Mouse (Mus musculus) kidney, embryonic 16.5 days (tissue): Measurements from ENCODE around the gene Flywch1. TPM values are rescaled to one million over a fixed set of nuclear protein-coding genes. Genes with fewer than 3 reads are reported as not detected.

ENCODE experiments used
- ATAC-seq: fragments of 200-750 bp; cut with Nextera tagmentation; 2 replicates; pipeline ENCODE4 v1.8.0; 2017; ENCODE audit warnings: moderate TSS enrichment; ENCODE audit not compliant: low FRiP score, low TSS enrichment
- H3K27ac ChIP-seq: fragments of 300-500 bp; sonication (generic); 2 replicates; pipeline ENCODE4 v1.5.1; 2014; ENCODE audit warnings: low read length
- H3K27me3 ChIP-seq: fragments of 300-500 bp; sonication (generic); 2 replicates; pipeline ENCODE4 v1.6.1; 2014; ENCODE audit warnings: low read length, control low read depth, mixed read lengths; ENCODE audit not compliant: insufficient read depth
- H3K36me3 ChIP-seq: fragments of 300-500 bp; sonication (generic); 2 replicates; pipeline ENCODE4 v1.6.1; 2014; ENCODE audit warnings: low read length, control low read depth, mixed read lengths; ENCODE audit not compliant: insufficient read depth
- H3K4me1 ChIP-seq: fragments of 300-500 bp; sonication (generic); 2 replicates; pipeline ENCODE4 v1.6.1; 2014; ENCODE audit warnings: low read length, control low read depth, mixed read lengths; ENCODE audit not compliant: insufficient read depth
- H3K4me2 ChIP-seq: fragments of 300-500 bp; sonication (generic); replicated peaks from 2 replicates; pipeline ENCODE4 v1.6.1; 2014; ENCODE audit warnings: low read depth, low read length
- H3K4me3 ChIP-seq: fragments of 300-500 bp; sonication (generic); 2 replicates; pipeline ENCODE4 v1.5.1; 2014; ENCODE audit warnings: mild to moderate bottlenecking, low read length
- H3K9ac ChIP-seq: fragments of 300-500 bp; sonication (generic); replicated peaks from 2 replicates; pipeline ENCODE4 v1.6.1; 2014; ENCODE audit warnings: low read length
- H3K9me3 ChIP-seq: fragments of 300-500 bp; sonication (generic); 2 replicates; pipeline ENCODE4 v1.6.1; 2016; ENCODE audit warnings: low read length, control low read depth
- WGBS: fragments of 180-500 bp; shearing (Covaris S2); extraction: QIAGEN DNeasy Blood & Tissue Kit; methylation state at CpG from one replicate; pipeline ENCODE4 v1.1.7; 2014; 5-methylcytosine and 5-hydroxymethylcytosine counted together
- polyA plus RNA-seq: library from polyadenylated mRNA; unstranded; fragments of >200 nt; fragmentation: Nextera tagmentation; extraction: Ambion mirVana; gene quantifications from 2 replicates; pipeline ENCODE4 v1.2.1, GENCODE M21; 2015

Gene Flywch1
- polyA plus RNA-seq: 101 and 104 TPM in 2 replicates

DNA sequence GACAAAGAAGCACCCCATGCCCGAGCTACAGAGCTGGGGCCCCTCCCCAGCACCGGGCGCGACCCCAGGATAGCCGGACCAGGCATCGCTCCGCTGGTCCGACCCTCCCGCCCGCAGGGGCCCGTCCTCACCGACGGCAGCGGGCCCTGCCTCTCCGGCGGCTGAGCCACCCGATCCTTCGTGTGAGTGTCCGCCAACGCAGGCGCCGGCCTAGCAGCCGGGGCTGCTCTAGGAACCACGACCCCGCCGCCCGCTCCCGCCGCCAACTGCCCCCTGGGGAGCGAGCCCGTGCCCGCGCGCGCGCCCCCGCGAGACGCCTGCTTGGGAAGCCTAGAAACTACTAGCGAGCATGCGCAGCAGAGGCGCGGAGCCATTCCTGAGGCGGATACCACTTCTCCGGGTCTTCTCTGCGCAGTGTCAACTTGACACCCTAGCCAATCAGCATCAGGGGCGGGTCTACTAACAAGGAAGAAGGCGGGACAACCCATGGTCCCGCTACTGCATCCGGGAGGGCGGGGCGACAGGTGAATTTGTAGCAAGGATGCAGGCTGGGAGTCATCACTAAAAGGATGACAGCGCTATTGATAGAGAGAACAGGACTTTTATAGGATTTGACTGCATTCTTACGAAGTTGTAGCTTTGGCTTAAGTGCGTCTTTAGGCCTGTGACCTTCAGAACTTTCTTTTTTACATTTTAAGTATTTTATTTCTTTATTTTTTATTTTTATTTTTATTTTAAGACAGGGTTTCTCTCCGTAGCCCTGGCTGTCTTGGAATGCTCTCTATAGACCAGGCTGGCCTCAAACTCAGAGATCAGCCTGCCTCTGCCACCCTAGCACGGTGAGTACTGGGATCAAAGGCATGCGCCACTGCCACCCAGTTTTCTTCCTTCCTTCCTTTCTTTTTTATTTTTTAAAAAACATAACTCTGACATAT, at the start of gene Flywch1:
Gene Flywch1, minus strand, starts transcription at position 319 of the 935 bp plus-strand sequence.
- Histone ChIP-seq H3K27ac (peak within 1 kb of the TSS; percentile 90), H3K36me3 (0 out of 2 replicates have a peak, but pooled peaks cover 4% of the 10 kb centered on the region), H3K4me2 (peak within 1 kb of the TSS; percentile 87), H3K9me3 (no peaks in the 10 kb centered on the region), H3K4me3 (peak within 1 kb of the TSS; percentile 95), H3K9ac (peak within 1 kb of the TSS; percentile 96), H3K4me1 (peaks cover 14% of the 10 kb centered on the region), H3K27me3 (no peaks in the 10 kb centered on the region)
- WGBS: 3% methylated on average over 58 of the region's 58 CpGs
- ATAC-seq: peak; percentile 98

DNA sequence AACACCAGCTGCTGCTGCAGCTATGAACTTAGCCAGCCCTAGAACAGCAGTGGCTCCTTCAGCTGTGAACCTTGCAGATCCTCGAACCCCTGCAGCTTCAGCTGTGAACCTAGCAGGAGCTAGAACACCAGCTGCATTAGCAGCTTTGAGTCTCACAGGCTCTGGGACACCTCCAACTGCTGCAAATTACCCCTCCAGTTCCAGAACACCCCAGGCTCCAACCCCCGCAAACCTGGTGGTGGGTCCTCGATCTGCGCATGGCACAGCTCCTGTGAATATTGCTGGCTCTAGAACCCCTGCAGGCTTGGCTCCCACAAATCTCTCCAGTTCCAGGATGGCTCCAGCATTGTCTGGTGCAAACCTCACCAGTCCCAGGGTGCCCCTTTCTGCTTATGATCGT, 49.3 kb upstream of the Flywch1 start:
- Histone ChIP-seq H3K4me3 (no peak overlapping the region), H3K4me1 (no peaks in the 10 kb centered on the region), H3K36me3 (peaks cover 99% of the 10 kb centered on the region), H3K9me3 (peaks cover 45% of the 10 kb centered on the region), H3K27ac (no peak overlapping the region), H3K4me2 (no peak overlapping the region), H3K27me3 (no peaks in the 10 kb centered on the region), H3K9ac (no peak overlapping the region)
- ATAC-seq: no peak
- WGBS: 96% methylated on average over 5 of the region's 5 CpGs

DNA sequence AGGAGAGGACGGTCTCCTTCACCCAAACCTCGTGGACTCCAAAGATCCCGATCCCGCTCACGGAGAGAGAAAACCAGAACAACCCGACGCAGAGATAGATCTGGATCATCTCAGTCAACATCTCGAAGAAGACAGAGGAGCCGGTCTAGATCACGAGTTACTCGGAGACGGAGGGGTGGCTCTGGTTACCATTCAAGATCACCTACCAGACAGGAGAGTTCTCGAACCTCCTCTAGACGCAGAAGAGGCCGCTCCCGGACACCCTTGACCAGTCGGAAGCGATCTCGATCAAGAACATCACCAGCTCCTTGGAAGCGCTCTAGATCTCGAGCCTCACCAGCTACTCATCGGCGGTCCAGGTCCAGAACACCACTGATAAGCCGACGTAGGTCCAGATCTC, 47.8 kb upstream of the Flywch1 start:
- 98% methylated on average over 25 of the region's 25 CpGs for WGBS
- Histone ChIP-seq H3K27me3 (no peaks in the 10 kb centered on the region), H3K4me3 (no peak overlapping the region)

DNA sequence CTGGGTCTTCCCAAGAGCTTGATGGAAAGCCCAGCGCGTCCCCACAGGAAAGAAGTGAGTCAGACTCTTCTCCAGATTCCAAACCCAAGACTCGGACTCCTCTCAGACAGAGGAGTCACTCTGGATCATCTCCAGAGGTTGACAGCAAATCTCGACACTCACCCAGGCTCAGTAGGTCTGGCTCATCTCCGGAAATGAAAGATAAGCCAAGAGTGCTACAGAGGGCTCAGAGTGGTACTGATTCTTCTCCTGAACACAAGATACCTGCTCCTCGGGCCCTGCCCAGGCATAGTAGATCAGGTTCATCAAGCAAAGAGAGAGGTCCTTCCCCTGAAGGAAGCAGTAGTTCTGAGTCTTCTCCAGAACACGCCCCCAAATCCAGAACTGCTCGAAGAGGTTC, 47.2 kb upstream of the Flywch1 start:
- peaks cover 96% of the 10 kb centered on the region for H3K36me3 ChIP-seq
- no peak overlapping the region for H3K27ac ChIP-seq
- peaks cover 53% of the 10 kb centered on the region for H3K9me3 ChIP-seq
- no peak for ATAC-seq
- no peaks in the 10 kb centered on the region for H3K27me3 ChIP-seq
- H3K4me2 ChIP-seq: no peak overlapping the region
- H3K4me3 ChIP-seq: no peak overlapping the region
- over 99% methylated on average over 8 of the region's 8 CpGs for WGBS
- H3K4me1 ChIP-seq: no peaks in the 10 kb centered on the region
- no peak overlapping the region for H3K9ac ChIP-seq

More for the DNA sequence above, 47.8 kb upstream of the Flywch1 start:
- Histone ChIP-seq H3K9ac (no peak overlapping the region), H3K4me2 (no peak overlapping the region), H3K4me1 (no peaks in the 10 kb centered on the region), H3K9me3 (peaks cover 53% of the 10 kb centered on the region), H3K27ac (no peak overlapping the region), H3K36me3 (peaks cover 97% of the 10 kb centered on the region)
- no peak for ATAC-seq

DNA sequence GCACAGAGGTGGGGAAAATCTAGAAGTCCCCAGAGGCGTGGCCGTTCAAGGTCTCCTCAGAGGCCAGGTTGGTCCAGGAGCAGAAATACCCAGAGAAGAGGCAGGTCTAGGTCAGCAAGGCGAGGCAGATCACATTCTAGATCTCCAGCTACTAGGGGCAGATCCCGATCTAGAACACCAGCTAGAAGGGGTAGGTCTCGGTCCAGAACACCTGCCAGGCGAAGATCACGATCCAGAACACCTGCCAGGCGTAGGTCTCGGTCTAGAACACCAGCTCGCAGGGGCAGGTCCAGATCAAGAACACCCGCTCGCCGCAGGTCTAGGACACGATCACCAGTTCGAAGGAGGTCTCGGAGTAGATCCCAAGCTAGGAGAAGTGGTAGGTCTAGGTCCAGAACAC, 44.2 kb upstream of the Flywch1 start:
- ATAC-seq: no peak
- H3K4me3 ChIP-seq: no peak overlapping the region
- H3K4me2 ChIP-seq: no peak overlapping the region
- peaks cover 87% of the 10 kb centered on the region for H3K36me3 ChIP-seq
- H3K4me1 ChIP-seq: no peaks in the 10 kb centered on the region
- no peak overlapping the region for H3K27ac ChIP-seq
- peaks cover 53% of the 10 kb centered on the region for H3K9me3 ChIP-seq
- 98% methylated on average over 16 of the region's 16 CpGs for WGBS
- no peak overlapping the region for H3K9ac ChIP-seq
- no peaks in the 10 kb centered on the region for H3K27me3 ChIP-seq

DNA sequence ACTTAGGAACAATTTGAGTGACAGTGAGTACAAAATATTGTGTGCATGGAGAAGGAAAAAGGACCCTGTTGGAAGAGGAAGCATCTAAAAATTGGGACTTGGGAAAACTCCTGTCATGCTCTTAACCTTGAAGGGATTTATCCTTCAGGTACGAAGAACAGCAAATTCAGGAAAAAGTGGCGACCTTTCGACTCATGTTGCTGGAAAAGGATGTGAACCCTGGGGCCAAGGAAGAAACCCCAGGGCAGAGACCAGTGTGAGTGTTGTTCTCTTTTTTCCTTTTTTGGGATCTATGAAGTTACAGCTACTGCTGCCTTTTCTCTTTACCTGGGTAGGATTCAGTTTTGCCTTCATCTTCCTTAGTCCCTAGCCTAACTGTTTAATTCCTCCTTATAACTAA, 36.5 kb upstream of the Flywch1 start:
- 81% methylated on average over 3 of the region's 3 CpGs for WGBS
- Histone ChIP-seq H3K9me3 (no peaks in the 10 kb centered on the region), H3K4me2 (no peak overlapping the region), H3K9ac (no peak overlapping the region), H3K4me3 (no peak overlapping the region), H3K27ac (no peak overlapping the region), H3K4me1 (peaks cover 31% of the 10 kb centered on the region), H3K27me3 (no peaks in the 10 kb centered on the region), H3K36me3 (peaks cover 45% of the 10 kb centered on the region)
- no peak for ATAC-seq

DNA sequence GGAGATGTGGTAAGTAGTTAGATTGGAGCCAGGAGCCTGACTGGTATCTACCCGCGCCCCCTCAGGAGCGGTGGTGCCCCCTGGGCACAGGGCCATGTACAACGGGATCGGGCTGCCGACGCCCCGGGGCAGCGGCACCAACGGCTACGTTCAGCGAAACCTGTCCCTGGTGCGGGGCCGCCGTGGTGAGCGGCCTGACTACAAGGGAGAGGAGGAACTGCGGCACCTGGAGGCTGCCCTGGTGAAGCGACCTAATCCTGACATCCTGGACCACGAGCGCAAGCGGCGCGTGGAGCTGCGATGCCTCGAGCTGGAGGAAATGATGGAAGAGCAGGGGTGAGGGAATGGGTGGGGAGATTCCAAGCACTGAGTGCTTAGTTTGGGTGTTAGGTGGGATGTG, 35.5 kb upstream of the Flywch1 start:
- Histone ChIP-seq H3K4me3 (peak overlapping the region; percentile 36), H3K9me3 (no peaks in the 10 kb centered on the region), H3K27me3 (no peaks in the 10 kb centered on the region), H3K4me2 (peak overlapping the region; percentile 92), H3K9ac (peak overlapping the region; percentile 52; the same call in 1 of the 2 replicates), H3K36me3 (peaks cover 38% of the 10 kb centered on the region), H3K4me1 (peaks cover 31% of the 10 kb centered on the region), H3K27ac (peak overlapping the region; percentile 50; the same call in 1 of the 2 replicates)
- ATAC-seq: no peak
- 41% methylated on average over 25 of the region's 25 CpGs for WGBS

DNA sequence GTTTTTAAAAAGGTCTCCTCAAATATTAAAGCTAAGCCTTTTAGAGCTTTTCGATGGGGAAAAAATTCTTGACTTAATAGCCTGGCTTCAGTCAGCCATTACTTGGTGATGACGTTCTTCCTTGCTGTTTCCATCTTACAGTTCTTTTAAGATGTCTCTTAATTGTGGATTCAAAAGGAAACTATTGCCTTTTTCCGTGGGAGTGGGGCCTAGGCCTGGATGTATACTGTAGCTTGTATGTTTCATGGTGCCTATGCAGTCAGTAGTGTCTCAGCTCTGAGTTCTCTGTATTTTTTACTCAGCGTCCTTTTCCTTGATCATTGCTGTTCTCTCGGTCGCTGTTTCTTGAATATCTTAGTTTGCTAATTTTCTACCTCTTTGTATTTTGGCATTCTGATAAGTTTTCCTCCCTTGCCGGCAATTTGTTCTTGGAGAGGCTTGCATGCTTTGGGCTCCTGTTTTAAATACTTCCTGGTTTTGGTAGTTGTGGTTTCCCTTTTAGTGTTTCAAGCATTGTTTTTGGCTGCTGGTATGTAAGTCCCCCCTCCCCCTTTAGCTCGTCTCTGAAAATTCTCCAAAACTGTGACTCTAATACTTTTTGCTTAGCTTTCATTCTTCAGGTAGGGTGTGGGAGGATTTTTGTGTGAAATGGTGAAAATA, 33.2 kb upstream of the Flywch1 start:
- 0 out of 2 replicates have a peak, but pooled peaks cover 2% of the 10 kb centered on the region for H3K9me3 ChIP-seq
- H3K36me3 ChIP-seq: peaks cover 24% of the 10 kb centered on the region
- peaks cover 31% of the 10 kb centered on the region for H3K4me1 ChIP-seq
- WGBS: 1% methylated on average over 8 of the region's 8 CpGs
- ATAC-seq: no peak
- no peaks in the 10 kb centered on the region; the same call in 1 of the 2 replicates for H3K27me3 ChIP-seq
- H3K9ac ChIP-seq: peak overlapping the region; percentile 90
- H3K27ac ChIP-seq: peak overlapping the region; percentile 93
- peak overlapping the region; percentile 92 for H3K4me2 ChIP-seq
- peak overlapping the region; percentile 79 for H3K4me3 ChIP-seq

DNA sequence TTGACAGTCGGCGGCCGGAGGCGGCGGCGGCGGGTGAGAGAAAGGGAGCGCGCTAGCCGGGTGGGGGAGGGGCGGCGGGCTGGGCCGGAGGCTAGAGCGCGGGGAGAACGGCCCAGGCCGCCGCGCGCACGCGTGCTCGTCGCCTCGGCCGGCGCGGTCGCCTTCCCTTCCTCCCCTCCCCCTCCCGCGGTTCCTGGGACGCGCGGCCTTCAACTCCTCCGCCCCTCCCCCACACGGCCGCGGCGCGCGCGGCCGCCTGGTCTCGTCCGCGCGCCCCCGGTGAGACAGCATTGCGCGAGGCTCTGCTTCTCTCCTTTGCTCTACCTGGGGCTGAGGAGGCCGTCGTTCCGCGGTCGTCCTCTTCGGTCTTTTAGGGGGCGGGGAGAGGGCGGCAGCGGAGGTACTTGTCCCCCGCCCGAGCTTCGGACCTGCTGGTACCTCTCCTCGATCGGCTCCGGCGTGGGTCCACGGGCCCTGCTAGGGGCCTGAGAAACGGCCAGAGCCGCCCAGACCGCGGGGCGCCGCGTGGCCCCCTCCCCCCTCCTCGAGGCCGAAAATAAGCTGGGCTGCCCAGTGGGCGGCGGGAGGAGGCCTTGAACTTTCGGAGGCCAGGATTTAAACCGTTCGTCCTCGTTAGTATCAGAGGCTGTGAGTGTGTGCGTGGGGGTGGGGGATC, 32.1 kb upstream of the Flywch1 start:
- WGBS: under 1% methylated on average over 65 of the region's 83 CpGs
- peak overlapping the region; percentile 92 for H3K4me2 ChIP-seq
- H3K36me3 ChIP-seq: peaks cover 14% of the 10 kb centered on the region
- H3K4me3 ChIP-seq: peak overlapping the region; percentile 79
- H3K27ac ChIP-seq: peak overlapping the region; percentile 93
- peak overlapping the region; percentile 90 for H3K9ac ChIP-seq
- peaks cover 31% of the 10 kb centered on the region for H3K4me1 ChIP-seq
- peak; percentile 60 for ATAC-seq
- no peaks in the 10 kb centered on the region; the same call in 1 of the 2 replicates for H3K27me3 ChIP-seq
- H3K9me3 ChIP-seq: 0 out of 2 replicates have a peak, but pooled peaks cover 2% of the 10 kb centered on the region
